Mouse (Mus musculus) liver, embryonic 14.5 days (tissue): ENCODE data around the gene Slc6a2.

Source experiments
- CTCF ChIP-seq: IDR thresholded peaks from 2 replicates; pipeline ENCODE4 v1.5.1; 2016; ENCODE audit warnings: antibody characterized with exemption, low read depth, control low read depth
- EP300 ChIP-seq: IDR thresholded peaks from 2 replicates; pipeline ENCODE4 v1.6.1; 2016; ENCODE audit warnings: antibody characterized with exemption, low read depth

- TF ChIP-seq CTCF, result no peak
- no peak for TF ChIP-seq EP300
Measured at GRCm38 (mm10) chr8:92913396-92913795, 46.5 kb upstream of the Slc6a2 start.
